Comparison of ENCODE assay signal across 11 mouse cellular contexts in genomic region chr5:33999466-34000090, GRCm38 (mm10). TPM values are rescaled to one million over a fixed set of nuclear protein-coding genes. Genes with fewer than 3 reads are reported as not detected.
DNase-seq lines count a peak whose midpoint lies in the region; ATAC-seq and TF ChIP-seq lines count a peak whose summit lies in the region.
"Had no signal": no experiment of that assay in that cellular context is flagged by ENCODE, and none has a peak within 500 bp of the region (broad histone marks: within the 10 kb centered on the region; RNA-seq: fewer than 3 reads in every experiment).

No protein-coding gene starts in this region.

- intact Hi-C loops in left cerebral cortex, postnatal 14 days (cut with DNase I), result loop anchor here (10.0 kb wide), 1 partner anchor 195 kb away; no protein-coding TSS in a partner anchor

- H3K79me2 ChIP-seq in liver, adult 2 months (ENCODE audit: control insufficient read depth, insufficient read depth, low read length), result no peaks in the 10 kb centered on the region

- DNase-seq in cerebellum, adult 9-10 months, result peak; percentile 62
- no peak for DNase-seq in cerebellum, postnatal 14 days
- peak; percentile 72 for DNase-seq in liver, adult 2 months (ENCODE audit: extremely low read depth, low read depth, low spot score)
- no peak for DNase-seq in liver, embryonic 11.5 days (ENCODE audit: low spot score)
- peak; percentile 60 for DNase-seq in gonadal fat pad, adult 2 months (ENCODE audit: low read depth)
- no peak for DNase-seq in layer of hippocampus, adult 11-12 months (ENCODE audit: low spot score)
- DNase-seq in left cerebral cortex, postnatal 14 days (ENCODE audit: low spot score in 2 of 2), result no peak
- DNase-seq: gastrocnemius, postnatal 36 days; heart, postnatal 36 days; liver, embryonic 13.5 days had no signal

- WGBS in liver, adult 2 months, result 67% methylated on average over 6 of the region's 6 CpGs
- WGBS in liver, embryonic 11.5 days, result 83% methylated on average over 6 of the region's 6 CpGs
- WGBS in neural tube, embryonic 13.5 days, result 84% methylated on average over 6 of the region's 6 CpGs

- no peak overlapping the region for H3K4me2 ChIP-seq in liver, embryonic 11.5 days
- H3K4me2 ChIP-seq in neural tube, embryonic 13.5 days, result peak overlapping the region; percentile 76
- H3K4me2 ChIP-seq: liver, embryonic 13.5 days had no signal

- no peaks in the 10 kb centered on the region for H3K36me3 ChIP-seq in liver, adult 2 months (ENCODE audit: control insufficient read depth, insufficient read depth, low read length)
- H3K36me3 ChIP-seq in liver, embryonic 11.5 days (ENCODE audit: control insufficient read depth, insufficient read depth, low read length), result no peaks in the 10 kb centered on the region
- H3K36me3 ChIP-seq in neural tube, embryonic 13.5 days, result peaks cover 22% of the 10 kb centered on the region
- H3K36me3 ChIP-seq: liver, embryonic 13.5 days had no signal

- H3K9ac ChIP-seq in liver, adult 2 months (ENCODE audit: low read depth, low read length), result no peak overlapping the region
- no peak overlapping the region for H3K9ac ChIP-seq in liver, embryonic 11.5 days (ENCODE audit: low read depth, low read length)
- peak overlapping the region; percentile 94 for H3K9ac ChIP-seq in neural tube, embryonic 13.5 days
- H3K9ac ChIP-seq: liver, embryonic 13.5 days had no signal

- peaks cover 23% of the 10 kb centered on the region for H3K27me3 ChIP-seq in liver, adult 2 months (ENCODE audit: control insufficient read depth, insufficient read depth, low read length)
- peaks cover 60% of the 10 kb centered on the region for H3K27me3 ChIP-seq in liver, embryonic 11.5 days (replicated peaks; ENCODE audit: control insufficient read depth, insufficient read depth, low read length)
- peaks cover 6% of the 10 kb centered on the region; the same call in 1 of the 2 replicates for H3K27me3 ChIP-seq in neural tube, embryonic 13.5 days

- ATAC-seq in liver, embryonic 11.5 days (replicated peaks; ENCODE audit: low FRiP score), result no peak
- no peak for ATAC-seq in neural tube, embryonic 13.5 days (ENCODE audit: low read depth)

- no peaks in the 10 kb centered on the region for H3K9me3 ChIP-seq in liver, embryonic 11.5 days (ENCODE audit: control insufficient read depth, low read length)
- no peaks in the 10 kb centered on the region for H3K9me3 ChIP-seq in neural tube, embryonic 13.5 days
- H3K9me3 ChIP-seq: liver, embryonic 13.5 days had no signal

- no peak for TF ChIP-seq POLR2A in liver, adult 2 months (IDR thresholded peaks at IDR 0.05; ENCODE audit: extremely low read depth, insufficient read depth, low read length)

- no peaks in the 10 kb centered on the region for H3K4me1 ChIP-seq in liver, adult 2 months (ENCODE audit: control insufficient read depth, insufficient read depth, low read length)
- 0 out of 2 replicates have a peak, but pooled peaks cover 6% of the 10 kb centered on the region for H3K4me1 ChIP-seq in liver, embryonic 11.5 days (replicated peaks; ENCODE audit: control insufficient read depth, insufficient read depth, low read length)
- peaks cover 49% of the 10 kb centered on the region for H3K4me1 ChIP-seq in neural tube, embryonic 13.5 days (replicated peaks)

- TF ChIP-seq CTCF in liver, adult 2 months (IDR thresholded peaks at IDR 0.05; ENCODE audit: low read depth, low read length), result no peak

- H3K27ac ChIP-seq in liver, adult 2 months (replicated peaks; ENCODE audit: insufficient read depth, low read depth, low read length), result no peak overlapping the region
- H3K27ac ChIP-seq in liver, embryonic 11.5 days (ENCODE audit: low read depth, low read length), result no peak overlapping the region
- H3K27ac ChIP-seq in neural tube, embryonic 13.5 days (replicated peaks), result no peak overlapping the region
- H3K27ac ChIP-seq: liver, embryonic 13.5 days had no signal

- H3K4me3 ChIP-seq in liver, adult 2 months (ENCODE audit: insufficient read depth, low read depth, low read length), result no peak overlapping the region
- no peak overlapping the region for H3K4me3 ChIP-seq in liver, embryonic 11.5 days (ENCODE audit: low read depth, low read length)
- H3K4me3 ChIP-seq in neural tube, embryonic 13.5 days, result peak overlapping the region; percentile 93; the same call in 1 of the 2 replicates
- H3K4me3 ChIP-seq: liver, embryonic 13.5 days had no signal

RNA-seq across cellular contexts. Expression of gene Nat8l, which starts 3.8 kb away (rescaled TPM):
- under 0.01 and 0.07 TPM in 2 replicates for total RNA-seq in liver, adult 2 months (2014; rRNA removed)
- polyA plus RNA-seq in liver, adult 2 months (2012; rRNA removed), result 0.01 and 0.07 TPM in 2 replicates
- 0.04 and 0.09 TPM in 2 replicates for polyA plus RNA-seq in liver, embryonic 11.5 days (2014; fragmentation: Nextera tagmentation; extraction: Ambion mirVana)
- polyA plus RNA-seq in gonadal fat pad, adult 2 months (2012; rRNA removed), result 7.5 and 12.8 TPM in 2 replicates
- polyA plus RNA-seq in neural tube, embryonic 13.5 days (2015; fragmentation: Nextera tagmentation; extraction: Ambion mirVana), result 4.3 and 4.7 TPM in 2 replicates
- 100 to 1,000 TPM; 123 to 129 TPM for total RNA-seq in left cerebral cortex, postnatal 14 days (2021)

RNA-seq across cellular contexts. Expression of gene Gm1673, which starts 16.3 kb away (rescaled TPM):
- total RNA-seq in liver, adult 2 months (2014; rRNA removed), result 0.37 and 1.3 TPM in 2 replicates
- 1.6 and 2.3 TPM in 2 replicates for polyA plus RNA-seq in liver, adult 2 months (2012; rRNA removed)
- 24.1 and 27.6 TPM in 2 replicates for polyA plus RNA-seq in liver, embryonic 11.5 days (2014; fragmentation: Nextera tagmentation; extraction: Ambion mirVana)
- polyA plus RNA-seq in gonadal fat pad, adult 2 months (2012; rRNA removed), result 41.5 and 43.8 TPM in 2 replicates
- polyA plus RNA-seq in neural tube, embryonic 13.5 days (2015; fragmentation: Nextera tagmentation; extraction: Ambion mirVana), result 369 and 526 TPM in 2 replicates
- total RNA-seq in left cerebral cortex, postnatal 14 days (2021), result 100 to 1,000 TPM; 101 to 117 TPM
- total RNA-seq: gastrocnemius, postnatal 36 days had no signal

Comparison
In these comparisons a context has a peak if more than half of its experiments do, and no peak if none do; other contexts are left out.
1. DNase-seq: peak in cerebellum, adult 9-10 months (single experiment), liver, adult 2 months (single experiment) and gonadal fat pad, adult 2 months (single experiment); none in cerebellum, postnatal 14 days (0 of 2), liver, embryonic 11.5 days (single experiment), layer of hippocampus, adult 11-12 months (single experiment) and left cerebral cortex, postnatal 14 days (0 of 2).